Mouse (Mus musculus) monocyte, adult 5-6 weeks (primary cell): Measurements from ENCODE around the gene Ttc7b. TPM values are rescaled to one million over a fixed set of nuclear protein-coding genes. Genes with fewer than 3 reads are reported as not detected.

Experiments
- ATAC-seq: fragments of 153-309, 156-312 bp; replicated peaks from 2 replicates; pipeline ENCODE4 v1.8.0; 2017; ENCODE audit warnings: mild to moderate bottlenecking; ENCODE audit not compliant: low TSS enrichment, insufficient number of reproducible peaks, severe bottlenecking, poor library complexity, low FRiP score
- total RNA-seq: library from RNA; stranded (forward); fragments of 200-1000, 200-491, 200-594 nt; gene quantifications from 3 replicates; pipeline ENCODE4 v1.2.3, GENCODE M21; 2017

The Ttc7b gene
- total RNA-seq, 1 experiment from 2014 or later, result 49.1 TPM

DNA sequence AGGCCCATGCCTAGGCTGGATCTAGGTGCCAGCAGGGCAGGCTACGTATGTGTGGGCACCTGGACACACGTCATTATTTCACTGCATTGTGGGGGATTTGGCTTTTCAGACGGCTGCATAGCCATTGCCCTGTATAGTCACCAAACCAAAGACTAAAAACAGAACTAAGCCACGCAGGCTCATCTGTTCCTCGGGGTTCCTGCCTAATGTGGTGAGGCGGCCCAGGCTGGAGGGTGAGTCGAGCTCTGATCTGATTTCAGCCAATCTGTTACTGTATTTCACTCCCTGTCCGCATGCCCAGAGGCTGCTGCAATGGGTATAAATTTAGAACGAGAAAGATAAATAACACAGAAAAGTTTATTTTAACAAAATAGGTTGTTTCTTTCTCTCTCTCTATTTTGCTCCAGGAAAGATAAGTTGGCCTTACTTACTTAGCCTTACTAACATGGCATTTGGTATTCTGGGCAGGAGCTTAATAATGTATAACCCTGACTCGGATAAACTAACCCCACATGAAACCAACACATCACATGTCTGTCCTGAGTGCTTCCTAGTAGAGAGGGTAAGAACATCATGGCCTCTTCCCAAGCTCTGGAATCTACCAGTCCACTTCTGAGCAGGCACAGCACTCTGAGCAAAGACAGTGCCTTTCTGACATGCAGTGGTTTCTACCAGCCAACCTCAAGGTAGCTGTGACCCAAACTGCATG, 118.2 kb downstream of the Ttc7b start:
- no peak for ATAC-seq

- no peak for ATAC-seq
Observed at GRCm38 (mm10) chr12:100400119-100400518, 120.5 kb downstream of the Ttc7b start.

DNA sequence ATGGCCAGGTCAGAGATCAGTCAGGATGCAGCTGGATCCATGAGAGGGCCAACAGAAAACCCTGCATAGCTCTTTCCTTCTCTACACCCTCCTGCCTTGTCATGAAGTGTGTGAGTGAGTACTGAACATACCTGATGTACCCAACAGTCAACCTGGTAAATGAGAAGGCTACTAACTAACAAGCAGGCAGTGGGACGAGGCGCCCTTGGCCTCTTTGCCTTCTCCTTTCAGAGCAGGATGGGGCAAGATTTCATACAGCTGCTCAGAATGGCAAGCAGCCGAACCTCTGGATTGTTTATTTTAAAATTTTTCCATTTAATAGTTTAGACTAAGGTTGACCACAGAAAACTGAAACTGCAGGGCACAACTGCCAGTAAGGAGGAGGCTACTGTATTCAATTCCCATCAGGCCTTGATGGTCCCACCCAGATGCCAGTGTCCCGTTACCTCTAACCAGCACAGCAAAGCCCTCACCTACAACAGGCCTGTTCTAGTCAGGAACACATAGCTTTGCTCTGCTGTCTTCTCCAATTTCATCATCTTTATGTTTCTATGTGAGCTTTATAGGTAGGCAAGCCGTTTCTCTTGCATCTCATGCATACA, 121.4 kb downstream of the Ttc7b start:
- no peak for ATAC-seq

- no peak for ATAC-seq
Observed at GRCm38 (mm10) chr12:100398268-100398943, 122.2 kb downstream of the Ttc7b start.

- no peak for ATAC-seq
Observed at GRCm38 (mm10) chr12:100397432-100398146, 123.0 kb downstream of the Ttc7b start.

GRCm38 (mm10) chr12:100396806-100397205, 123.8 kb downstream of the Ttc7b start:
- peak; percentile 34 for ATAC-seq

DNA sequence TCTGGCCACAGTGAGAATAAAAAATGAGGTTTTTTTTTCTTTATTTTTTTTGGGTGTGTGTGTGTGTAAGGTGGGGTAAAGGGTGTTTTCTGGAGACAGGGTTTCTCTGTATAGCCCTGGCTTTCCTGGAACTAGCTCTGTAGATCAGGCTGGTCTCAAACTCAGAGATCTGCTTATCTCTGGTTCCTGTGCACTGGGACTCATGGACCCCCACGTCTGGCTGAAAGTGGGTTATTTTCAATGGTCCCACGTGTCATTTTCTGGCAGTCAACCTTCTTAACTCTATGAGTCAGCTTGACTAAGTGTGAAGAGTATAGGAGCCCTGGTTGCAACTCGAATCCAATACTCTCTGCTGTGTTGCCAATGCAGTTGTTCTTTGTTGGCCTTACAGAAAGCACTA, 127.1 kb downstream of the Ttc7b start:
- ATAC-seq, result no peak

DNA sequence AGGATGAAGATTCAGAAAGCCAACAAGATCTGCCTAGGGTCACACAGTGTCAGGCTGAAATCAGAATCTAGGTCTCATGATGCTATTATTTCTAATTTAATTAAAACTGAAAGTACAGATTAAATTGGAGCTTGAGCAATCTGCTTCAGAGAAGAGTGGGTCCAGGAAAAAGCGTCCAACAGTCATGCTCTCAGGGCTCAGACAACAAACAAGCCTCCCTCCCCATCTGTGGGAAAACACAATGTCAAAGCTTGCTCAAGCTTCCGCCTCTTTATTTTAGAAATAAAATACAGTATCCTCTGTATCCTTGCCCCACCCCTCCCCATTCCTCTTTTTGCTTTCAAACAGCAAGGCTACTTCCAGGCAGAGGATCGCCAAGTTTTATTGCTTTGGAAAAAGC, 127.5 kb downstream of the Ttc7b start:
- no peak for ATAC-seq

DNA sequence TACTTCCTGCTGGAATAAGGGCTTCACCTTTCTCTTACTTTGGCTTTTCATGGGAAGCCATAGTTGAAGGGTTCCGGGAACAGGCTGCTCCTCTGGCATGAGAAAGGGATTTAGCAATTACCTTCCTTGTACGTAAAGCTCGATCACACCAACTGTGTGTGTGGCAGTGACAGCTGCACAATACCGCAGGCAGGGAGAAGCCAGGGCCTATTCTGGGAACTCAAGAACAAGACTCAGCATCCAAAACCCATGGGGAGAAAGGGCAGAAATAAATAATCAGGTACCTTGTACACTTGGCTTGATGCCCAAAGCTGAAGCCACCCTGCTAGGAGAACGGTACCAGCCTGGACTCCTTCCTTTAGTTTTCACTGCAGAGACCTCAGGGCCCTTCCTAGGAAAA, 128.2 kb downstream of the Ttc7b start:
- ATAC-seq, result no peak

GRCm38 (mm10) chr12:100391890-100392289, 128.7 kb downstream of the Ttc7b start:
- ATAC-seq, result no peak

DNA sequence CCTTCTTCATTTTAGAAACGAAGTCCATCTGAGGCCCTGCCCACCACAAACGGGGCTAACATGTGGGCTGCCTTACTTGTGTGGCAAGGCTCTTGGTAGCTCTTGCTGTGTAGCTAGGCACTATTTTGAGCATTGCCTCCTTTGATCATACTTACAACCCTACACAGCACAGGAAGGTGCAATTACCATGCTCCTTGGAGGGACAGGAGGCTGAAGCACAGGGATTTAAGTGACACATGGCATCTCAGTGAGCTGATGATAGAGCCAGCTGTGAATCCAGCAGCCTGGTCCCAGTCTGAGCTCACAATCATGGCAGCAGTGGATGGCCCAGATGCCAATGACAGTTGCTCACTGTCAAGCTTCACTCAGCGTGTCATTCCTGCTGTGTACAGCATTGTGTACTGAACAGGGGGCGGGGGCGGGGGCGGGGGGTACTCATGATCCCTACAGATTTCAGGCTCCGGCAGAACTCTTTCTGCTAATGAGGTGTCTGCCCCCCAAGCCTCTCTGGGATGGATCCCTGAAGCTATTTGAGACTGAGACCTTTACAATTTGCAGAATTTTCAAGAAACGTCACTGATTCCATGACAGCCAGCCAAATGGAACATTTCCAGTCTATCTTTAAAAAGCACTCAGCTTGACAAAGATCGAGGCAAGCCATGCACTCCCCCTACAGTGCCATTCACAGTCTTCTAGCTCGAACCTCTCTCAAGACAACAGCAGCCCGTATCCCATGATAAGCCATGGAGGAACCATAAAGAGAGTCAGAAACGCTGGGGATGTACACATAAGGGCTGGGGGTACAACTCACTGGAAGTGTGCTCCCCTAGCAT, 130.5 kb downstream of the Ttc7b start:
- no peak for ATAC-seq

DNA sequence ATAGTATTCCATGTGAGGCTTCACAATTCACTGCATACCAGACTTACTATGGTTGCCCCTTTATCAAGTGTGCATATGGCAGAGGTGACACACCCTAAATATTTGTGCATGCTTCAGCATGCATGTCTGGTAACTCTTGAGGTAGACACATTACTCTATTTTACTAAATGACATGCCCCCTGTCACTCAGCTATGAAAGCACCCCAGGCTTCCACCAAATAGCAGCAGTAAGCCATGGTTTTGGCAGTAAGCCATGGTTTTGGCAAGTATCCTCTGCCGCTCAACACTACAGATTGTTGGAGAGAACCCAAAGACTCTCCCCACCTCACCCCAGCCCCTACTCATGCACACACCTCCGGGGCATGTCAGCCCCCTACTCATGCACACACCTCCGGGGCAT, 134.4 kb downstream of the Ttc7b start:
- ATAC-seq, result no peak

DNA sequence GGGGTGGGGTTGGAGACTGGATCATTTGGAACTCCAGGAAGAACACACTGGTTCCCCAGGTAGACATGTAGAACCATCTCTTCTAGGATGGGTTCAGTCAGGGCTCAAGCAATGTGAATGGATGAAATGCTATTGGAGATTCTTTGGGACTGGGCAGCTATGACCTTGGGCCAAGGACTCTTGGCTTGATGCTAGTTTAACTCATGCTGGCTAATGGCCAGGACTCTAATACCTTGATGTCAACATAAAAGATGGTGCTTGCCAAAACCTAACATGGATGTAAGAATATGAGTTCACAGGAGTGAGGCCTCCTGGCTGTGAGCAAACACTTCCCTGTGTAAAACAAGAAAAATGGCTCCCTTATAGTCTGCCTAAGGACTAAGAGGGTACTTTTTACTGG, 138.1 kb downstream of the Ttc7b start:
- no peak for ATAC-seq

DNA sequence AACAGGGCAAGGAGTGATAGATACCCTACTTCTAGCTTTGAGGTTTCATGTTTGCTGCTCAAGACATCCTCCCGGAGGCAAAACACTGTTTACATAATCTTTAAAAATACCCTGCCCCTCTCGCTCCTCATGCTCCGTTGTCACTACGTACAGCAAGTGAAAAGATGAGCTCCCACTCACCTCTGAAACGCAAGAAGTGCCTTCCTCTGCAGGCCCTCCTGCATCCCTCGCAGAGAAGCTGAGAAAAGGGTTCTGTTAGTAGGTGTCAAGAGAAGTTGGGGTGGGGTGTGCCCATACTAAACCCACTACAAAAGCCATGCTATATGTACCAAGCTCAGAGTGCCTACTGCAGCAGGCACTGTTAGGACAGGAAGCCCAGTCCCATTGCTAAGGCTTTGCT, 138.7 kb downstream of the Ttc7b start:
- no peak for ATAC-seq

DNA sequence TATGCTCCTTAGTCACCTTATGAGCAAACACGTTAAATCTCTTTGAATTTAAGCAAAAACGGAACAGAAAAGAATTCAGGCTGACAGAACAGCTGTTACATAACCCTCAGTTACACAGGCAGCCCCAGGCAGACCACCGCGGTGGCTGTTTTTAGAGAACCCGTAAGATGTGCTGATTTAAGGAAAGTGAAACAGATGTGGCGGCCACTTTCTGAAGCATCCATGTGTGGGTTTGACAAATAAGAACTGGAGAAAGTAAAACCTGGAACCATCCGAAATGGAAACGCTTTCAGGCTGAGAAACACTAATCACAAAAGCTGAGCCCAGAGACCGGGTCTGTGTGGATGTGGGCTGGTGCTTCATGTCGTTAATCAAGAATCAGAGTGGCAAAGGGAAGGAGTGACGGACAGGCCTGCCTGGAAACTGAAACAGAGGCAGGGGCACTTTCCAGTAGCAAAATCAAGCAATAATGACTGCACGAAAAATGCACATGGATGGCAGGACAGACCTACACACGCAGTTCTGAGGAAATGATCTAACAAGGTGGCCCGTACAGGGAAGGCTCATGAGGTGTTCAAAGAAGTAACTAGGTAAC, 139.8 kb downstream of the Ttc7b start:
- ATAC-seq, result peak; percentile 38; the same call in 1 of the 2 replicates

DNA sequence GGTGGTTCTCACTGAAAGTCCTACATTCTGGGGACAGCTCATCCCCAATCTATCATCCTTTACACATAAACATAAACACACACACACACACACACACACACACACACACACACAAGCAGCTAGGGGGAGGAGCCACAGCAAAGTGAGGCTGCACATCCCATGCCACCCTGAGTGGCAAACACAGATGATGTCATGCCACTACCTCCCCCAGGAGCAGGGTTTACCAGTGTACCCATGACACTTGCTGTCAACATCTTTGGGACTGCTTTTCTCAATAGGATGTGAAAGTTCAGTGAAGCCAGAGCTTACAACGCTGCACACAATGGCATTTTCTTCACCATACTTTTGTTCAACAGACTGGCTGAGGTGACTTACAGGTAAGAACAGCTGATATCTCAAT, 140.8 kb downstream of the Ttc7b start:
- peak; percentile 60 for ATAC-seq

DNA sequence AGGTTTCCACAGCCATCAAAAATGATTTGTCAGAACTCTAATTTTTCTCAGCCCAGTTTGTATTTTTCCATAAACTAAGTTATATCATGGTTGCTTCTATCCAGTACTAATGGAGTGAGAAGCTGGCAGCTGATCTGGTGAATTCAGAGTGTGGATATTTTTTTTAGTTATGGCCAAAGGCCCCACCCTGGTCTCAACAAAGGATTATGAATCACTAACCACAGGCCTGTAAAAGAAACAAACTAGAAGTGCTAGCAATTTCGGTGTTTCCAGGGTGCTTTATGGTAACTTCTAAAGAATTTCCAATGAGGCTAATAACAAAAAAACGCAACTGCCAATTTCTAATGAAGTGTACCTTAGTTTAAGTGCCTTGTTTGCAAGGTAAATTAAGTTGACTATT, 142.4 kb downstream of the Ttc7b start:
- ATAC-seq, result no peak

DNA sequence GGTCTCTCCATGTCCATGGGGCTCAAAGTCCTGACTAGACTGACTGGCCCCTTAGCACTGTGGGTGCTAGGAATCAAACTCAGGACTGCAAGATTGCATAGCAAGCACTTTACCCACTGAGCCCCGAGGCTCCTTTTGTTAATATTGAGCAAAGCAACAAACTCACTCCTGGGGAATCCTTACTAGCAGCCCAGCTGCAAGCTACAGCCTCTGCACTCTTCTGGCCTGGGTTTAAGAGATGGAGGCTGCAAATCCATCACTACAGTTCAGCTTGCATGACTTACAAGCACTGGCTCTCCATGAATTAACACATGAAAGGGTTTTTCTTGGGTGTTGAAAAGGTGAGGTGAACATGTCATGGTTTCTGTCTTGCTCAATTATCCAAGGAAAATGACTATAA, 142.8 kb downstream of the Ttc7b start:
- no peak for ATAC-seq
